Mouse (Mus musculus): ENCODE data around the gene Dynlt1b. TPM values are rescaled to one million over a fixed set of nuclear protein-coding genes. Genes with fewer than 3 reads are reported as not detected.
"Not testable (repeated sequence)": the region's sequence is repeated elsewhere in the genome, so short reads cannot be mapped to it uniquely, and the experiment has no call there.

Dynlt1b gene
- polyA plus RNA-seq, 1 experiment from 2014 or later = 506 TPM

GRCm38 (mm10) chr17:6398079-6398478 lies 31.8 kb upstream of the Dynlt1b start:
- not testable (repeated sequence) for H3K27me3 ChIP-seq (ENCODE audit: control insufficient read depth, insufficient read depth, low read length); H3K27ac ChIP-seq (ENCODE audit: low read depth, low read length); H3K9me3 ChIP-seq (ENCODE audit: control insufficient read depth, low read length); H3K9ac ChIP-seq (ENCODE audit: low read depth, low read length); H3K4me2 ChIP-seq (replicated peaks; ENCODE audit: low read depth, low read length); H3K4me3 ChIP-seq (ENCODE audit: low read length); ATAC-seq (ENCODE audit: low FRiP score, low TSS enrichment); H3K4me1 ChIP-seq (ENCODE audit: control insufficient read depth, insufficient read depth, low read length); H3K36me3 ChIP-seq (ENCODE audit: control insufficient read depth, insufficient read depth, low read length)
- WGBS = 80% methylated on average over 1 of the region's 3 CpGs

DNA sequence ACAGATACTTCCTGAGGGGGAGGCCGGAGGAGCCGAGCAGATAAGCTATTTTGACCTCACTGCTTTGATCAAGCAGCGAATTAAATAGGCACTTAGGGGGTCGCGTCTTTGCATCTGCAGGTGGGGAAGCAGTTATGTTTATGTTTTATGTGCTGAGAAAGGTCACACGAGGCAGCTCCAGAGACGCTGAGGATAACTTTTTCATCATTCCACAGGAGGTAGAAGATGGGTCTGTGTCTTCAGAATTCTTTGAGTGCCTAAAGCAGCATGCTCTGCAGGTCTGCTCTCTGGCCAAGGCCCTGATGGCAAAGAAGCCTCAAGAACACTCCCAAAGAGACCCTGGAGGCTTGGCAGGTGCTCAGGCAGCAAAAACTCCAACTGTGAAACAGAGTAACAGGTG lies 31.1 kb upstream of the Dynlt1b start:
- not testable (repeated sequence) for H3K27ac ChIP-seq (ENCODE audit: low read depth, low read length); ATAC-seq (ENCODE audit: low FRiP score, low TSS enrichment); H3K4me3 ChIP-seq (ENCODE audit: low read length); H3K9me3 ChIP-seq (ENCODE audit: control insufficient read depth, low read length); H3K4me1 ChIP-seq (ENCODE audit: control insufficient read depth, insufficient read depth, low read length); H3K27me3 ChIP-seq (ENCODE audit: control insufficient read depth, insufficient read depth, low read length); H3K36me3 ChIP-seq (ENCODE audit: control insufficient read depth, insufficient read depth, low read length); H3K4me2 ChIP-seq (replicated peaks; ENCODE audit: low read depth, low read length); H3K9ac ChIP-seq (ENCODE audit: low read depth, low read length)
- 44% methylated on average over 7 of the region's 7 CpGs for WGBS

- H3K9me3 ChIP-seq (ENCODE audit: control insufficient read depth, low read length); H3K9ac ChIP-seq (ENCODE audit: low read depth, low read length); H3K36me3 ChIP-seq (ENCODE audit: control insufficient read depth, insufficient read depth, low read length); H3K4me1 ChIP-seq (ENCODE audit: control insufficient read depth, insufficient read depth, low read length); H3K27me3 ChIP-seq (ENCODE audit: control insufficient read depth, insufficient read depth, low read length); H3K27ac ChIP-seq (ENCODE audit: low read depth, low read length); H3K4me2 ChIP-seq (replicated peaks; ENCODE audit: low read depth, low read length); H3K4me3 ChIP-seq (ENCODE audit: low read length): not testable (repeated sequence)
- 37% methylated on average over 6 of the region's 13 CpGs for WGBS
- peak; percentile 58; the same call in 1 of the 2 replicates for ATAC-seq (ENCODE audit: low FRiP score, low TSS enrichment)
These were observed 30.4 kb upstream of the Dynlt1b start for GRCm38 (mm10) chr17:6399281-6400096.

DNA sequence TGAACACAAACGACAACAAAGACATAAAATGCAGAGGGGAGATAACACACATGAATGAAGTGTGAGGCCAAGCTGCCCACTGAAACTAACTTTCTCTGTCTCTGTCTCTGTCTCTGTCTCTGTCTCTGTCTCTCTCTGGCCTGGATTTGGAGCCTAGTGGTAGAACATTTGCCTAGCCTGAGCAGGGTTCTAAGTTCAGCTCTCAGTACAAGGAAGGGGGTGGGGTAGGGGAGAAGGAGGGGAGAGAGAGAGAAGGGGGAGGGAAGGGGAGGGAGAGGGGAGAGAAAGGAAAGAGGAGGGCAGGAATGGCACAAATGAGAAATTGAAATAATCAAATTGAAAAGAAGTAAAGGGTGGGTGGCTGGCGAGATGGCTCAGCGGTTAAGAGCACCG lies 29.8 kb upstream of the Dynlt1b start:
- not testable (repeated sequence) for H3K4me3 ChIP-seq (ENCODE audit: low read length); H3K4me1 ChIP-seq (ENCODE audit: control insufficient read depth, insufficient read depth, low read length); H3K27me3 ChIP-seq (ENCODE audit: control insufficient read depth, insufficient read depth, low read length); ATAC-seq (ENCODE audit: low FRiP score, low TSS enrichment); H3K9ac ChIP-seq (ENCODE audit: low read depth, low read length); H3K4me2 ChIP-seq (replicated peaks; ENCODE audit: low read depth, low read length); H3K9me3 ChIP-seq (ENCODE audit: control insufficient read depth, low read length); H3K27ac ChIP-seq (ENCODE audit: low read depth, low read length); H3K36me3 ChIP-seq (ENCODE audit: control insufficient read depth, insufficient read depth, low read length)
- 73% methylated on average over 4 of the region's 4 CpGs for WGBS

GRCm38 (mm10) chr17:6404493-6404892 lies 25.4 kb upstream of the Dynlt1b start:
- not testable (repeated sequence) for H3K36me3 ChIP-seq (ENCODE audit: control insufficient read depth, insufficient read depth, low read length); H3K27me3 ChIP-seq (ENCODE audit: control insufficient read depth, insufficient read depth, low read length); H3K9me3 ChIP-seq (ENCODE audit: control insufficient read depth, low read length); H3K4me1 ChIP-seq (ENCODE audit: control insufficient read depth, insufficient read depth, low read length); H3K9ac ChIP-seq (ENCODE audit: low read depth, low read length); H3K27ac ChIP-seq (ENCODE audit: low read depth, low read length); ATAC-seq (ENCODE audit: low FRiP score, low TSS enrichment); H3K4me2 ChIP-seq (replicated peaks; ENCODE audit: low read depth, low read length); H3K4me3 ChIP-seq (ENCODE audit: low read length)
- 63% methylated on average over 1 of the region's 1 CpGs for WGBS

DNA sequence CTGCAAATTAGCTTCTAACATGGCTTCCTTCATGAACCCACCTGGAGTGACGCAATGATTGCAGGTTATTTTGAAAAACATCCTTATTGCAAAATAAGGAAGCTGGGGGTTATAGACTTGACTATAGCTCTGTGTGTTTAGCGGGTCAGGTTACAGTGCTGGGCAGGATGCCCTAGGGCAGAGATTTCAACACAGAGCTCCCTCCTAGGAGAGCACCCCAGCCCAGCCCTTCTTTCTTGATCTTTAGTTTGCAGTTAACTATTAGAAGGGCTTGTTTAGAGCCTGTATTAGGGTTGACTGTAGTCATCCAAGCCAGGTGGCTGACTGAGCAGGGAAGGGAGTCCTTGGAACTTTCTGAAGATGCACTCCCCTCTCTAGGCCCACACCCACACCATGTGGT lies 22.9 kb upstream of the Dynlt1b start:
- not testable (repeated sequence) for H3K9me3 ChIP-seq (ENCODE audit: control insufficient read depth, low read length); H3K36me3 ChIP-seq (ENCODE audit: control insufficient read depth, insufficient read depth, low read length); H3K4me2 ChIP-seq (replicated peaks; ENCODE audit: low read depth, low read length); H3K4me3 ChIP-seq (ENCODE audit: low read length); H3K27me3 ChIP-seq (ENCODE audit: control insufficient read depth, insufficient read depth, low read length); H3K27ac ChIP-seq (ENCODE audit: low read depth, low read length); H3K9ac ChIP-seq (ENCODE audit: low read depth, low read length); H3K4me1 ChIP-seq (ENCODE audit: control insufficient read depth, insufficient read depth, low read length)
- 71% methylated on average over 1 of the region's 2 CpGs for WGBS
- peak; percentile 76; the same call in 1 of the 2 replicates for ATAC-seq (ENCODE audit: low FRiP score, low TSS enrichment)

GRCm38 (mm10) chr17:6410713-6411213 lies 19.1 kb upstream of the Dynlt1b start:
- H3K36me3 ChIP-seq (ENCODE audit: control insufficient read depth, insufficient read depth, low read length); ATAC-seq (ENCODE audit: low FRiP score, low TSS enrichment); H3K27ac ChIP-seq (ENCODE audit: low read depth, low read length); H3K27me3 ChIP-seq (ENCODE audit: control insufficient read depth, insufficient read depth, low read length); H3K9ac ChIP-seq (ENCODE audit: low read depth, low read length); H3K4me2 ChIP-seq (replicated peaks; ENCODE audit: low read depth, low read length); H3K9me3 ChIP-seq (ENCODE audit: control insufficient read depth, low read length); H3K4me3 ChIP-seq (ENCODE audit: low read length); H3K4me1 ChIP-seq (ENCODE audit: control insufficient read depth, insufficient read depth, low read length): not testable (repeated sequence)
- WGBS = 57% methylated on average over 6 of the region's 6 CpGs

DNA sequence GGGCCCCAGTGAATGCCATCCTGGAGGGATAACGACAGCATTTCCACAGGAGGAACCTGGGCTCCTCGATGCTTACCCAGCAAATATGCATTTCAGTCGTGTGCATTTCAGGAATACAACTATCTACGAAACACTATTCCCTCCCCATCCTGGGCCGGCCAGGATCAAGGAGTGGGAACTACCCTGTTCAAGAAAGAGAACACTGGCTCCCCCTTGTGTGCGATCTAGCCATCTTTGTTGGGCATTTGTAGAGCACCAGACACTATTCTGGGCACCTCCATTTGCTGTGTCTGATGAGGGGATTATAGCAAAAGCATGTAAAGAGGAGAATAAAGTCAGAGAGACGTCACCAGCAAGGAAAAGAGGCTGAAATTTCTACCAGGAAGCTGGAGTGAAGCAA lies 12.8 kb upstream of the Dynlt1b start:
- whole genome bisulfite sequencing = 33% methylated on average over 4 of the region's 7 CpGs
- not testable (repeated sequence) for H3K9ac ChIP-seq (ENCODE audit: low read depth, low read length); H3K27me3 ChIP-seq (ENCODE audit: control insufficient read depth, insufficient read depth, low read length); H3K4me2 ChIP-seq (replicated peaks; ENCODE audit: low read depth, low read length); ATAC-seq (ENCODE audit: low FRiP score, low TSS enrichment); H3K4me3 ChIP-seq (ENCODE audit: low read length); H3K27ac ChIP-seq (ENCODE audit: low read depth, low read length); H3K36me3 ChIP-seq (ENCODE audit: control insufficient read depth, insufficient read depth, low read length); H3K9me3 ChIP-seq (ENCODE audit: control insufficient read depth, low read length); H3K4me1 ChIP-seq (ENCODE audit: control insufficient read depth, insufficient read depth, low read length)

DNA sequence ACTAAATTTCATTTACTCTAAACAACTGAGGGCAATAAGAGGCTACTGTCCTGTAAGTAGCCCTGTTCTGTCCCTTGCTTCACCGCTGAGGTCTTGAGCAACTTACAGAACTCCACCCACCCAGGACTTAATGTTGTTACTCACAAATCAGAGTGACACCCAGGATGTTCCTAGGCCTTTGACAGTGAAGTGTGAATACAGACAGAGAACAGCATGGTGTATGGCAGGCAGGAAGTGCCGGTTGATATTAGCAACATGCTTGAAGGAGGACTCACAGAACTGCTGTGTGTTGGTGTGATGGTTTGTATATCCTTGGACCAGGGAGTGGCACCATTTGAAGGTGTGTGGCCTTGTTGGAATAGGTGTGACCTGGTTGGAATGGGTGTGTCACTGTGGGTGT lies 9.4 kb upstream of the Dynlt1b start:
- not testable (repeated sequence) for H3K27ac ChIP-seq (ENCODE audit: low read depth, low read length); H3K4me3 ChIP-seq (ENCODE audit: low read length); H3K36me3 ChIP-seq (ENCODE audit: control insufficient read depth, insufficient read depth, low read length); H3K27me3 ChIP-seq (ENCODE audit: control insufficient read depth, insufficient read depth, low read length); H3K9ac ChIP-seq (ENCODE audit: low read depth, low read length); H3K9me3 ChIP-seq (ENCODE audit: control insufficient read depth, low read length); ATAC-seq (ENCODE audit: low FRiP score, low TSS enrichment); H3K4me1 ChIP-seq (ENCODE audit: control insufficient read depth, insufficient read depth, low read length); H3K4me2 ChIP-seq (replicated peaks; ENCODE audit: low read depth, low read length)
- 91% methylated on average over 1 of the region's 2 CpGs for WGBS

Data from kidney, embryonic 14.5 days (tissue).